Mouse (Mus musculus) 3T3-L1 (cell line): ENCODE data around the gene Klhl33.

Experiments
- DNase-seq: peaks from one replicate; pipeline ENCODE4 v3.0.0-alpha.2; 2015; ENCODE audit warnings: low read depth, low spot score

Gene Klhl33

GRCm38 (mm10) chr14:50855788-50856187, 41.5 kb downstream of the Klhl33 start:
- no peak for DNase-seq
